Mouse (Mus musculus) lung, postnatal 36 days (tissue): Measurements from ENCODE around the gene Ctnnb1.

Experiments
- DNase-seq: peaks from one replicate; pipeline ENCODE4 v3.0.0; 2022; ENCODE audit warnings: mixed read lengths

The Ctnnb1 gene

GRCm38 (mm10) chr9:120963720-120964119 is 34.7 kb downstream of the Ctnnb1 start:
- DNase-seq, result no peak

DNA sequence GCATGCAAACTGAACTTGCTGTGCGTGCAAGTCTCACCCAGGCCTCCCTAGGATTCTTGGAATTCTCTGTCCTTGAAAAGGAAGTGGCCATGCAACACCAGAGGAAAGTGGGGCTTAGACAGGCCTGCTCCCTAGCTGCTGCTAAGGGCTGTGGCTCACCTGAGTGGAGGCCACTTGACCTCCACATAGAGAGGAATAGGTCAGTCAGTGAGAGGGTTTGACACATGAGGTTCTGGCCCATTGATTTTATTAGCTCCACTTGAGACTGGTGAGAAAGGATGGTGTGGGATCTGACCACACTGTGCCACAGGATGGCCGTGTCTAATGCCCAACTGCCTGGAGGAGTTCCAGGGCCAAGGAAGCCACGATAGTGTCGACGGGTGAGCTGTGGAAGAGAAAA is 35.2 kb downstream of the Ctnnb1 start:
- DNase-seq, result peak; percentile 49

GRCm38 (mm10) chr9:120965007-120965406 is 36.0 kb downstream of the Ctnnb1 start:
- DNase-seq, result no peak

GRCm38 (mm10) chr9:120973026-120973515 is 44.1 kb downstream of the Ctnnb1 start:
- no peak for DNase-seq

- no peak for DNase-seq
Observed at GRCm38 (mm10) chr9:120974209-120974608, 45.2 kb downstream of the Ctnnb1 start.

GRCm38 (mm10) chr9:120976158-120976557 is 47.1 kb downstream of the Ctnnb1 start:
- peak; percentile 73 for DNase-seq

DNA sequence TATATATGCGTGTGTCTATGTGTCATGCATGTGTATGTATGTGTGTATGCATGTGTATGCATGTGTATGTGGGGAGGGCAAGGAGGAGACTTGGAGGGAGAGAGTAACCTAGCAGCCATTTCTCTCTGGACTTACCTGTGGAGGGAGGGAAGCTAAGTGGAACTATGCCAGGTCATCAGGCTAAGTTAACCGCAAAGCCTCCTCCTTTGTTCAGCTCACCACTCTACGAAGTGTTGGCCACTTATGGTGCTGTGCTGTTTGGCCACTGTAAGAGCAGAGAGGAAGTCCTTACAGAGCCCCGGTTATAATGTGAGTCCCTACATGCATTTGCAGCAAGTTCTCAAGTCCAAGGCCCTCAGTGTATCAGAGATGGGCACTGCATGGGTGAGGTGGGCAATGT is 47.8 kb downstream of the Ctnnb1 start:
- peak; percentile 42 for DNase-seq

- DNase-seq, result no peak
Observed at GRCm38 (mm10) chr9:120981777-120982176, 52.8 kb downstream of the Ctnnb1 start.

DNA sequence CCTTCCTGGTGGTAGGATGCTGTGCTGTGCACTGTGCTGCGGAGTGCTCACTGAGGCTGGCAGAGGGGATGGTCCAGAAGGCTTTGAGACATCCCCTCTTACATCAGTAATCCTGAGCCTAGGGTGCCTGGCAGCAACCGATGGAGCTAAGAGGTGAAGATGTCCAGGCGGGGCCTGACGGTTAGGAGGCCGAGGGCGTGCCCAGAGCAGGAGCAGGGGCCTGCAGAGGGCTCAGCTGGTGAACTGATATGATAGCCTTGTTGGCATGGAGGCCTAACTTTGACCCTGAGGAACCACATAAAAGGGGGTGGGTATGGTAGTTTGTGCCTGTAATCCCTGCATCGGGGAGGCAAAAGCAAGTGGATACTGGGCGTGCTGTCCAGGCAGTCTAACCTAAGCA is 54.8 kb downstream of the Ctnnb1 start:
- no peak for DNase-seq

GRCm38 (mm10) chr9:120984509-120984908 is 55.5 kb downstream of the Ctnnb1 start:
- no peak for DNase-seq

- DNase-seq, result no peak
Observed at GRCm38 (mm10) chr9:120985009-120985408, 56.0 kb downstream of the Ctnnb1 start.

GRCm38 (mm10) chr9:120985524-120985923 is 56.5 kb downstream of the Ctnnb1 start:
- DNase-seq, result no peak

DNA sequence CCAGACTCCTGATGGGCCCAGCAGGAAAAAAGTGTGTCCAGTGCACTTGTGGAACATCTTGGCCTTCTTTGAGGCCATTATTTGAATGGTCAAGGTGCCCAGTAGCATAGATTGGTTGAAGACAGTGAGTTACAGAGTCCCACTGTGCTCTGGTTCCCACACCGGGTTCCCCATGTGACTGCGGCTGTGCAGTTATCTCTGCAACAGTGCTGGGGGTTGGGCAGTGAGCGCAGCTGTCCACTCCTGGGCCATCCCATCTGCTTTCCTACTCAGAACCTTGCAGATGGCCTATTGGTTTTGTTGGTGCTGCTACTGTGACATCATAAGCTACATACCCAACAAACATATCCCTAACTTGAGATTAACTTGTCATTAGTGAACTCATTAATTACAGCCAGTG is 57.2 kb downstream of the Ctnnb1 start:
- DNase-seq, result no peak

DNA sequence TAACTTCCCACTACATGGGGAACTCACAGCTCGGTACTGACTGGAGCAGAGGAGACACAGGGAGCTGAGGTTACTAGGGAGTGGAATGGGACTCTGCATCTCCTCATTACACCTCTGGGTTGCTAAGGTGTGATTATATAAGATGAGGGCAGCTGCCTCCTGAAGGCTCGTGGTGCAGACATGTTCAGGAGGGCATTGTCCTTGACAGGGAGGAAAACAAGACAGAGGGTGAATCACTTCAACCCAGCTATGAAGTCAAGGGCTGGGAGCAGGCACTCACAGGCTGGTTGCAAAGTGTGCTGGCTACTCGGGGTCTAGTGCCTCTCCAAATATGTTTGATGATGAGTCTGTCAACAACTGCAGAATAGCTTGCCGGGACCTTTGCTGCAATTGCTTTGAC is 58.0 kb downstream of the Ctnnb1 start:
- no peak for DNase-seq

- no peak for DNase-seq
Observed at GRCm38 (mm10) chr9:120988088-120988487, 59.1 kb downstream of the Ctnnb1 start.

- DNase-seq, result no peak
Observed at GRCm38 (mm10) chr9:120989806-120990700, 61.0 kb downstream of the Ctnnb1 start.

DNA sequence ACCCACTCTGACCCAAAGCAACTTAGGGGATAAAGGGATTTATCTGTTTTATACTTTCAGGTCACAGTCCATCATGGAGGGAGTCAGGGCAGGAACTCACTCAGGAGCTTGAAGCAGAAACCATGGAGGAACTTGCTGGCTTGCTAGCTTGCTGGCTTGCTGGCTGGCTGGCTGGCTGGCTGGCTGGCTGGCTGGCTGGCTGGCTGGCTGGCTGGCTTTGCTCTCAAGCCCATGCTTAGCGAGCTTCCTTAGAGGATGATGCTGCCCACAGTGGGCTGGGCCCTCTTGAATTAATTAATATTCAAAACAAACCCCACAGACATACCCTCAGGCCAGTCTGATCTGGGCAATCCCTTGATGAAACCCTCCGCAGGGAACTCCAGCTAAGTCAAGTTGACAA is 62.8 kb downstream of the Ctnnb1 start:
- DNase-seq, result no peak

DNA sequence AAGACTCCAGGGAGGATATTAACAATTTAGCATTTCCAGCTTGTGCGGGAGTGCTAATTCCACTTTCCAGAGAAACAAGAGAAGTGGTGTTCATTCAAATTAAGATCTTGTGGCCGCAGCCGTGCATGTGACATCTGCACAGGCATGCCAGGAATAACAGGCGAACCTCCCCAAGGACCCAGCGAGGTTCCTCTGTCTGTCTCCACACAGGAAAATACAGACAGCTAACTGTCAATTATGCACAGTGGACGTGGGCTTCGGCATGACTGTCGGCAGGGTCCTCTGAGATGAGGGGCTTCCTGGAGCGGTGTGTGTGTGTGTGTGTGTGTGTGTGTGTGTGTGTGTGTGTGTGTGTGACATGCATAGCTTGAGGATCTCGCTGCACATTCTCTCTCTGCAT is 64.0 kb downstream of the Ctnnb1 start:
- no peak for DNase-seq

DNA sequence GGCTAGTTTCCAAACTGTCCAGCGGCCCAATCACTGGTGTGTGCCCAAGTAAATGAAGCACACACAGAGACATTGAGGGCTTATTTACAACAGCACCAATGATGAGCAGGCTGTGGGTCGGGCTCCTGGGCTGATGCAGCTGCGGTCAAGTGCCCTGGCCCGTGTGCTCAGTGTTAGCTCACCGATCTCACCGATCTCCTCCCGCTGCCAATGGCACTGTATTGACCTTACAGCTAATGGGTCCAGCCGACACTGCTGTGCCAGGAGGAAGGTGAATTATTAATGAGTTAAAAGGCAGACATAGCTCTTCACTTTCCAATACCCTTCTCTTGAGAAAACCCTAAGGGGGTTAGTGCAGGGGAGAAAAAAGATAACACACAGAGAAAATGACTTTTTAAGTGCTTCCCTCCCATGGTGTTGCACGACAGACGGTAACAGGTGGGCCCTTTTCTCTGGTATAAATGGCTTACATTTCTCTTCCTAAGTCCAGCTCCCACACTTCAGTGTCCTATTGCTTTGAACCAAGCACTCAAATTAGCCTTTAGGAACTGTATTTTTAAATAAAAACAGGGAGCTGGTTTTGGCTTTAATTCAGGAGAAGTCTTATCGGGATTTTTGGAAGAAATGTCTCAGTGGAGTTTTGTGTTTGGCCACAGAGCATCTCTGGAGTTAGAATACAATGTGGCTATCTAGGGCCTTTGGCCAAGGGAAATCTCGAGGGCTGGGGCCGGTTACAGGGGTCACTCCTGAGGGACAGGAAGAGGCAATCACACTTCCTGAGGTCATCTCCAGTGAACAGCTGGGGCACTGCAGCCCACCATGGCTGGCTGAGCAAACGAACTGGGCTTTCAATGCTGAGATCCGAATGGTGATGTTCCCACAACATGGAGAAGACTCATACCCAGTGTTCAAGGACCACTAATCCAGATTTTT is 65.5 kb downstream of the Ctnnb1 start:
- DNase-seq, result no peak

DNA sequence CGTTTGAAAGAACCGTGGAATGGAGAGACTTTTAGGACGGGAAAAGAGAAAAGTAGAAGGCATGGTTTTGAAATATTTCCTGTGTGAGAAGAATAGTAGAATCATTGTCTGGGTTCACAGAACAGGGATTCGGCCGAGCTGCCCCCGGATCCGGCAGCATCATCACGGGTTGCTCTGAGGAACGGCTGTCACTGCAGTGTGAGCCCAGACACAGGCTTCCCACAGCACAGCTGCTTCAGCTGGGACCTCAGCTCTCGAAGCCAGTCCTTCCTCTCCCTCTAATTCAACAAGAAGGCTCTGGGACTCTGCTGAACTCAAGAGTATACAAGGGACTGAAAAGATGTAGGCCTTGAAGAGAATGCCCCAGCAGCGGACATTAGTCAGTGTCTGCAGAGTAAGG is 69.7 kb downstream of the Ctnnb1 start:
- no peak for DNase-seq

DNA sequence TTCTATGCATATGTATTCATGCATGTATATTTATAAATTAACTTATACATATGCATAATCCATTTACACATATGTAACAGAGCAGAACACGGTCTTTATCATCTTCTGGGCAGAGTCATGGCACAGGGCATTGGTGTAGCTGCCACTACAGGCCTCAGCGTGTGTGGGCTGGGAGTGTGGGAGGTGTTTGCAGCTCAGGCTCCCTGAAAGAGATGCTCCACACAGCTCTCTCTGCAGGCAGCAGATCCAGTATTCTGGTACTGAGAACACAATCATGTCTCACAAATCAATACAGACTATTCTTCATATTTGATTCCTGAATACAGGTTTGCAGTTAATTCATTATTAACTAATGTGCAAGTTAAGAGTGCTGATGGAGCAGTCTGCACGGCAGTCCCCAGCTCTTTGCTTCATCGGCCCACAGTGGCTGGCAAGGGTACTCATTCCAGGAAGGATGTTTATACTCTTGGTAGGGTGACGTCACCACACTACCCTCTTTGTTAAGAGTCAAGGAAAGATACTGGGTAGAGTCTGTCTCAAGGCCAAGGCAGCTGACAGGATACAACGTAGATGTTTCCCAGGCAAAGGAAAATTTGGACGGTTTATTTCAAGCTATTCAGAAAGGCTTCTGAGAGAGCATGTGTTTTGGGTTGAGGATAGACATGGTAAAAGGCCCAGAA is 71.8 kb downstream of the Ctnnb1 start:
- DNase-seq, result peak; percentile 83

- peak; percentile 27 for DNase-seq
Observed at GRCm38 (mm10) chr9:121001681-121002540, 72.9 kb downstream of the Ctnnb1 start.
